Mouse (Mus musculus) fat pad, adult 2 months (tissue): Measurements from ENCODE around the gene Suclg2.

ENCODE experiments used
- DNase-seq: peaks from one replicate; pipeline ENCODE4 v3.0.0-alpha.2; 2011; ENCODE audit warnings: low read depth, low spot score; ENCODE audit errors: extremely low read depth

The Suclg2 gene

GRCm38 (mm10) chr6:95700981-95701610 lies 17.5 kb downstream of the Suclg2 start:
- no peak for DNase-seq

GRCm38 (mm10) chr6:95700191-95700590 lies 18.4 kb downstream of the Suclg2 start:
- DNase-seq, result no peak

GRCm38 (mm10) chr6:95699326-95699725 lies 19.3 kb downstream of the Suclg2 start:
- no peak for DNase-seq

GRCm38 (mm10) chr6:95698536-95699162 lies 20.0 kb downstream of the Suclg2 start:
- DNase-seq, result no peak

GRCm38 (mm10) chr6:95694910-95695309 lies 23.7 kb downstream of the Suclg2 start:
- no peak for DNase-seq

- no peak for DNase-seq
Observed at GRCm38 (mm10) chr6:95685242-95685641, 33.4 kb downstream of the Suclg2 start.

- DNase-seq, result no peak
Observed at GRCm38 (mm10) chr6:95679718-95680117, 38.9 kb downstream of the Suclg2 start.

- no peak for DNase-seq
Observed at GRCm38 (mm10) chr6:95679261-95679660, 39.3 kb downstream of the Suclg2 start.

GRCm38 (mm10) chr6:95676951-95677350 lies 41.6 kb downstream of the Suclg2 start:
- DNase-seq, result no peak

- no peak for DNase-seq
Observed at GRCm38 (mm10) chr6:95676439-95676838, 42.2 kb downstream of the Suclg2 start.

- DNase-seq, result no peak
Observed at GRCm38 (mm10) chr6:95675059-95675705, 43.4 kb downstream of the Suclg2 start.

- DNase-seq, result no peak
Observed at GRCm38 (mm10) chr6:95674651-95675050, 43.9 kb downstream of the Suclg2 start.

- DNase-seq, result no peak
Observed at GRCm38 (mm10) chr6:95669335-95669729, 49.3 kb downstream of the Suclg2 start.

- no peak for DNase-seq
Observed at GRCm38 (mm10) chr6:95668629-95669334, 49.8 kb downstream of the Suclg2 start.

- DNase-seq, result no peak
Observed at GRCm38 (mm10) chr6:95657671-95658070, 60.9 kb downstream of the Suclg2 start.

- no peak for DNase-seq
Observed at GRCm38 (mm10) chr6:95653662-95654061, 64.9 kb downstream of the Suclg2 start.

GRCm38 (mm10) chr6:95652774-95653173 lies 65.8 kb downstream of the Suclg2 start:
- no peak for DNase-seq

- no peak for DNase-seq
Observed at GRCm38 (mm10) chr6:95651391-95651876, 67.2 kb downstream of the Suclg2 start.

- DNase-seq, result no peak
Observed at GRCm38 (mm10) chr6:95650082-95650722, 68.4 kb downstream of the Suclg2 start.

- DNase-seq, result no peak
Observed at GRCm38 (mm10) chr6:95649123-95649663, 69.4 kb downstream of the Suclg2 start.

GRCm38 (mm10) chr6:95637416-95637815 lies 81.2 kb downstream of the Suclg2 start:
- DNase-seq, result no peak
